Mouse (Mus musculus): Measurements from ENCODE around the gene Atp6v1e2.

DNA sequence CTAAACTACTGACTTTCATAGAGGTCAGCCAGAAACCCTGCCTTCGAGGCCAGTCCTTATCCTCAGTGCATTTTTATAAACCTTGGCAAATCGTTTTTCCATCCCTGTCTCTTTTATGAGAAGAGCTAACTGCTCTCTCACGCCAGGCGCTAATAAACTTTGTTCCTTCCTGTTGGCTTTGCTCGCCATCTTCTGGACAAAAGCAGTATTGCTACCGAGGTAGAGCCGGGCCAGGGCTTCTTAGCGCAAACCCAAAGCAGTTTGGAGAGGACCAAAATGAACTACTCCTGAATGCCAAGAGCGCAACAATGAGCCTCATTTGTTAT, 41.6 kb downstream of the Atp6v1e2 start:
- peak; percentile 92 for TF ChIP-seq CTCF (IDR thresholded peaks at IDR 0.05; ENCODE audit: borderline replicate concordance, extremely low read depth, insufficient read depth, insufficient read length)
- TF ChIP-seq POLR2A (IDR thresholded peaks at IDR 0.05; ENCODE audit: borderline replicate concordance, extremely low read depth, insufficient read depth, insufficient read length, poor library complexity, severe bottlenecking) = no peak

Data from brain, embryonic 14.5 days (tissue).